Mouse (Mus musculus): ENCODE data around the gene Actn4. TPM values are rescaled to one million over a fixed set of nuclear protein-coding genes. Genes with fewer than 3 reads are reported as not detected.

Gene Actn4
- polyA plus RNA-seq, 1 experiment: 129 TPM

DNA sequence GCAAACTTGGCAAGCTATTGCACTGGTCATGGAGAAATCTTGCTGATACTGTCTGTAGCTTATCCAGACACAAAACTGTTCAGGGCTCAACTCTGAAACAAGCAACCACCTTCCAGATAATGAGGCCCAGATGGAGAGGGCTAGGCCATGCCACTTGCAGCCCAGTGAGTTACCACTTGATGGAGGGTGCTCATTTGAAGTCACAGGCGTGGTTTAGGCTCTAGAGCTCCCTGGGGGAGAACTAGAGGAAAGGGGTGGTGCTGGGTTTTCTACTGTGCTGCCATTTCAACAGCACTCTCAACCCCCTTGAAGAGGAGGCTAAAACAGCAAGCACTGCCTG is 15.9 kb downstream of the Actn4 start:
- TF ChIP-seq POLR2A (IDR thresholded peaks at IDR 0.05; ENCODE audit: borderline replicate concordance, insufficient read depth, low read length): no peak
- TF ChIP-seq CTCF (IDR thresholded peaks at IDR 0.05; ENCODE audit: borderline replicate concordance, insufficient read depth, low read depth, low read length): no peak
- Histone ChIP-seq H3K27me3 (ENCODE audit: control insufficient read depth, insufficient read depth, low read length) (no peaks in the 10 kb centered on the region), H3K4me3 (replicated peaks; ENCODE audit: insufficient read depth, low read depth, low read length) (no peak overlapping the region), H3K4me1 (ENCODE audit: control insufficient read depth, insufficient read depth, low read length) (peaks cover 20% of the 10 kb centered on the region), H3K27ac (ENCODE audit: insufficient read depth, low read length) (no peak overlapping the region)
- DNase-seq: no peak
- 50% methylated on average over 1 of the region's 1 CpGs for WGBS

DNA sequence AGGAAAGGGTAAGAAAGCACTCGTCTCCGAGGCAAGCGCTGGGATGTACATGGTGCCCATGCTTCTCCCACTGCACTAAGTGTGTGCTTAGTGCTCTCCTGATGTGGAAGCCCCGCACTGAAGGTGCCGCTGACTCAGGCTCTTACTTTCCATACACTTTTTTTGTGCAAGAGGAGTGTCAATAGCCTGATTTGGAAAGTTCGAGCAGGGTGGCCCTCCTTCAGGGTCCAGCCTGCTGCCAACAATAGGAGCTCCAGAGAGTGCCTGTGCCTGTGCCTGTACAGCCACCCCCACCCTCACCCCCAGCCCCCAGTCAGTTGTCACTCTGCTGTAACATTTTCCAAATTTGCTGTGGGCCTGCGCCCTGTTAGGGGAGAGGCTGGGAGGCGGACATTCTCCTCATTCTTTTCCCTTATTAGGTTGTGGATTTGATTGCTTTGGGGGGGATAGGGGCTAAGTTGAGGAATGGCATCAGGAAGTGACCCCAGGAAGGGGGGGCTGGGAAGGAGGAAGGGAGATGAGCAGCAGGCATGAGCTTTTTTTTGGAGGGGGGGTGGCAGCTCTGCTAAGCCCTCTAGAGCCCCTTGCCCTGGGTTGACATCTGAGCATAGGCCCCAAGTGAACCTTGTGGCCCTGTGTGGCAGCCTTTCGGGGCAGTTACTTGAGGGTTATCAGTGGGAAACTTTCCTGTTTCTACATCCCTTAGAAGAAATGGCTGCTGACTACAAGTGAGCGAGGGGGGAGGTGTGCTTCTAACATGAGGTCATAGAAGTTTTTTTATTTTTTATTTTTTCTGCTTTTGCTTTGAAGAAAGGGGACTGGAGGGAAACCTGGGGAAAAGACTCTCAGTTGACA is 16.5 kb downstream of the Actn4 start:
- 59% methylated on average over 10 of the region's 10 CpGs for WGBS
- Histone ChIP-seq H3K4me1 (ENCODE audit: control insufficient read depth, insufficient read depth, low read length) (peaks cover 20% of the 10 kb centered on the region), H3K4me3 (replicated peaks; ENCODE audit: insufficient read depth, low read depth, low read length) (no peak overlapping the region), H3K27me3 (ENCODE audit: control insufficient read depth, insufficient read depth, low read length) (no peaks in the 10 kb centered on the region), H3K27ac (ENCODE audit: insufficient read depth, low read length) (no peak overlapping the region)
- no peak for DNase-seq
- no peak for TF ChIP-seq CTCF (IDR thresholded peaks at IDR 0.05; ENCODE audit: borderline replicate concordance, insufficient read depth, low read depth, low read length)
- no peak for TF ChIP-seq POLR2A (IDR thresholded peaks at IDR 0.05; ENCODE audit: borderline replicate concordance, insufficient read depth, low read length)

DNA sequence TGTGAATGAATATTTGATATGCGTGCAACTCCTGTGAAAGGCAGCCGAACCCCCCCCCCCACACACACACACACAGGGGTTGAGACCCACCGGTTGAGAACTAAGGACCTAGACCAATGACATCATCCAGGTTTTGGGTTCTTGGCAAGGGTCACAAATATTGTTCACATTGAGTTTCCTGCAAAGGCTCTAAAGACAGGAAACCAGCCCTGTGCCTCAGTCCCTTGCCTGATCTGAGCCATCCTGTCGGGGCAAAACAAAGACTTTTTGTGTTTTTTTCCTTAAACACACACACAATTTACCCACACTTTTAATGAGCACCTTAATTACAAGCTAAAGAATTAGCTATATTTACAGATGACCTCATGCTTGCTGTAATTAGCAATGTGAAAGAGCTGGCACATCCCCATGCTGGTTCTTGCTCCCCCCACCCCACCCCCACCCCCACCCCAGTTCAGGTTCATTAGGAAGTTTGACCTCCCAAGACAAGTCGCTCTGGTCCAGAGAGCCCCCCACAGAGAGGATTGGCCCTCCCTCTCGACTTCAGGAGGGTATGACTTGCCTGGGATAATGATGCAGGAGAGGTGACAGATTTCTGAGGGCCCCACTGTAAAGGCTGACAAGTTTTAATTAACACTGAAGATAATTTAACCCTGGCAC is 17.3 kb downstream of the Actn4 start:
- peaks cover 26% of the 10 kb centered on the region for H3K4me1 ChIP-seq (ENCODE audit: control insufficient read depth, insufficient read depth, low read length)
- no peak overlapping the region for H3K27ac ChIP-seq (ENCODE audit: insufficient read depth, low read length)
- DNase-seq: no peak
- 49% methylated on average over 6 of the region's 6 CpGs for WGBS
- no peak overlapping the region for H3K4me3 ChIP-seq (replicated peaks; ENCODE audit: insufficient read depth, low read depth, low read length)
- H3K27me3 ChIP-seq (ENCODE audit: control insufficient read depth, insufficient read depth, low read length): no peaks in the 10 kb centered on the region
- TF ChIP-seq CTCF (IDR thresholded peaks at IDR 0.05; ENCODE audit: borderline replicate concordance, insufficient read depth, low read depth, low read length) (no peak), POLR2A (IDR thresholded peaks at IDR 0.05; ENCODE audit: borderline replicate concordance, insufficient read depth, low read length) (no peak)

DNA sequence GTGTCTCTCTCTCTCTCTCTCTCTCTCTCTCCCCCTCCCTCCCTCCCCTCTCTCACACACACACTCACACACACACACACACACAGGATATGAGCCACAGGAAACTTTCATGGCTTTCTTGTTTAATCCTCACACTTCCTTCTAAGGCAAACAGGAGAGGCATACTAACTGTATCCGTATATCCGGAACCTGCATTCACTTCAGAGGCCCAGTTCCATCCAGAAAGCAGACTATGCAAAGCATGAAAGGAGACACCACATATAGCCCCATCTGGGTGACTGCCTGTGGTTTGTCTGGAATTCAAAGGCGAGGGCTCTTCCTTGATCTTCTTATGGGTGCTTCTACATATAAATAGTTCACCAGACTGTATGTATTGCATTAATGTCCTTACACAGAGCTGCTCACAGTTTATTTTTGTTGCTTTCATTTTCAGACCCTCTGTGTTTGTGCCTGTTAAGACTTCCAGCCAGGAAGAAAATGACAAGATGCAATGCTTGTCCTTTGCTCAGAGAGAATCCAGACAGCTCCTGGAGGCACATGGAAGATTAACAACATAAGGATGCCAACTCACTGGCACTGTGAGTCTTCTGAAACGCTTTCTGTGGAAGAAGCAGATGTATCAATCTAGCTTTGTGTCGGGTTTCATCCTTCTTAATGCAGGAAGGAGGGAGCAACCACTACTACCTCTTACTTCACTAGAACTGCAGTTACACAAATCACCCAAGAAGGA is 18.5 kb downstream of the Actn4 start:
- 62% methylated on average over 5 of the region's 5 CpGs for WGBS
- H3K4me1 ChIP-seq (ENCODE audit: control insufficient read depth, insufficient read depth, low read length): peaks cover 31% of the 10 kb centered on the region
- no peak for DNase-seq
- H3K27me3 ChIP-seq (ENCODE audit: control insufficient read depth, insufficient read depth, low read length): no peaks in the 10 kb centered on the region
- no peak overlapping the region for H3K27ac ChIP-seq (ENCODE audit: insufficient read depth, low read length)
- no peak overlapping the region for H3K4me3 ChIP-seq (replicated peaks; ENCODE audit: insufficient read depth, low read depth, low read length)
- TF ChIP-seq CTCF (IDR thresholded peaks at IDR 0.05; ENCODE audit: borderline replicate concordance, insufficient read depth, low read depth, low read length) (no peak), POLR2A (IDR thresholded peaks at IDR 0.05; ENCODE audit: borderline replicate concordance, insufficient read depth, low read length) (no peak)

DNA sequence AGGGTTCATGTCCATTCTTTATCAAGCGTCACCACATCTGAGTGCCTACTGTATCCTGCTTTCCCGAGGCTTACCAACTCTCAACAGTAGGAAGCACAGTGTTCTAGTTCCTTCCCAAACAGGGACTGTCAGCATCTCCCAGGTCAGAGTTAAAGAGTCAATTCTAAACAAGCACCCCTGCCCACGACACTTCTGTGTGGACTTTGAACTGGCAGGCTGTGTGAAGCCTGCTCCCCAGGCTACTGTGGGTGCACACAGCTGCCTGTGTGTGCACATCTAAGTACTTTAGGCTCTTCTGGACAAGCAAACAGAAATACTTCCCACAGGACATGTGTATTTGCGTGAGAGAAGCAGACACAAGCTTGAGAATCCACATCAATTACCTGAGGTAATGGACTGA is 20.6 kb downstream of the Actn4 start:
- TF ChIP-seq CTCF (IDR thresholded peaks at IDR 0.05; ENCODE audit: borderline replicate concordance, insufficient read depth, low read depth, low read length) (no peak), POLR2A (IDR thresholded peaks at IDR 0.05; ENCODE audit: borderline replicate concordance, insufficient read depth, low read length) (no peak)
- Histone ChIP-seq H3K27me3 (ENCODE audit: control insufficient read depth, insufficient read depth, low read length) (no peaks in the 10 kb centered on the region), H3K4me1 (ENCODE audit: control insufficient read depth, insufficient read depth, low read length) (peaks cover 23% of the 10 kb centered on the region), H3K4me3 (replicated peaks; ENCODE audit: insufficient read depth, low read depth, low read length) (no peak overlapping the region), H3K27ac (ENCODE audit: insufficient read depth, low read length) (peak overlapping the region; percentile 67; the same call in 1 of the 2 replicates)
- WGBS: 70% methylated on average over 4 of the region's 4 CpGs
- DNase-seq: no peak

DNA sequence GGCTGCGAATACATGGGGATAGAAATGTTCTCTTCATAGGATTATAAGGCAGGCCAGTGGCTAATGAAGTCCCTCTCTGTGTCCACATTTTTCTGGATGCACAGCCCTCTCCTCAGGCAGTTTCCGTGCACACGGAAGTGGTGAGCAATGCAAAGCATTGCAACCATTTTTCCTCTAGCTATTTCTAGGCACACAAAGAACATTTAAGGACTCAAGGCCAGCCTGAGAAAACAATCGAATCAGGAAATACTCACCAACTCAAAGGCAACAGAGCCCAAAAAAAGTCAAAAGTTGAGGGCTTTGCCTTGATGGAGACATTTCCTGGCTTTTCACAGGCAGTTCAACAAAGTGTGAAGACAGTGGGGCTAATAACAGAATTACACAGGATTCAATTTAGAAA is 21.0 kb downstream of the Actn4 start:
- Histone ChIP-seq H3K4me1 (ENCODE audit: control insufficient read depth, insufficient read depth, low read length) (peaks cover 25% of the 10 kb centered on the region), H3K27me3 (ENCODE audit: control insufficient read depth, insufficient read depth, low read length) (no peaks in the 10 kb centered on the region), H3K4me3 (replicated peaks; ENCODE audit: insufficient read depth, low read depth, low read length) (no peak overlapping the region), H3K27ac (ENCODE audit: insufficient read depth, low read length) (peak overlapping the region; percentile 67; the same call in 1 of the 2 replicates)
- DNase-seq: no peak
- no peak for TF ChIP-seq CTCF (IDR thresholded peaks at IDR 0.05; ENCODE audit: borderline replicate concordance, insufficient read depth, low read depth, low read length)
- TF ChIP-seq POLR2A (IDR thresholded peaks at IDR 0.05; ENCODE audit: borderline replicate concordance, insufficient read depth, low read length): no peak
- WGBS: 84% methylated on average over 4 of the region's 4 CpGs

DNA sequence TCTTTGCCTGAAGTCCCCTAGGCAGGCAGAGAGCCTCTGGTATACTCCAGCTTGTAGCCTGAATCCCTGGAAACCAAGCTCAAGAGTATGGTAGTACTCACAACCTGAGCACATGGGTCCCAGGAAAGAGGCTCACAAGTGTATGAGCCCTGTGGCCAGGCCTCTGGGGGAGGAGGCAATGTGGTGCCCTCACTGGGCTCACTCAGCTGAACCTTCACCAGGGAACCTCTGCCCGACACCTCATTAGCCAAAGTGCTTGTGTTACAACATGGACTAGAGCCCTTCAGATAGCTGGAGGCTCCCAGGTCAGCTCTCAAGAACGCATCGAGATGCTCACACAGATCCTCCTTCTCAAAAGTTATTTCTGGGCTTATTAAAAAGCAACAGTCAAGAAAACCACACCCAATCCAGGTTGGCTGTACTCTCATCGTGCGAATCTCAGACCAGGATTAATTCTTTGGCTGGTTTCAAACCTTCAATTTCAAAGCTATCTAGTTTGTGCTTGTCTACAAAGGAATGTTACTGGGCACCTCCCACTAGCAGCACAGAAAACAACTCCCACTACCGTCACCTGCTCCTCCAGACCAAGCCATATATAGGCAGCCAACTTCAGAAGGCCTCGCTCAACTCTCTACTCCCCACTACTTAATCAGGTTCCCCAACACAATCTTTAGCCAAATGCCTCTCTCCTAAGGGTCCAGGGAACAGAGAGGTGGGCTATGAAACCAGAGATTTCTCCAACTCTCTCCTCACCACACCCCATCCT is 22.5 kb downstream of the Actn4 start:
- DNase-seq: no peak
- H3K4me3 ChIP-seq (replicated peaks; ENCODE audit: insufficient read depth, low read depth, low read length): no peak overlapping the region
- 83% methylated on average over 7 of the region's 7 CpGs for WGBS
- H3K4me1 ChIP-seq (ENCODE audit: control insufficient read depth, insufficient read depth, low read length): peaks cover 20% of the 10 kb centered on the region
- no peak for TF ChIP-seq CTCF (IDR thresholded peaks at IDR 0.05; ENCODE audit: borderline replicate concordance, insufficient read depth, low read depth, low read length)
- peak overlapping the region; percentile 35 for H3K27ac ChIP-seq (ENCODE audit: insufficient read depth, low read length)
- H3K27me3 ChIP-seq (ENCODE audit: control insufficient read depth, insufficient read depth, low read length): no peaks in the 10 kb centered on the region

All from cerebellum, adult 2 months (tissue).